ENCODE assay signal across 29 mouse cellular contexts in genomic region chr1:11792820-11793219, GRCm38 (mm10).
"Had no signal": no experiment of that assay in that cellular context is flagged by ENCODE, and none has a peak within 500 bp of the region (broad histone marks: within the 10 kb centered on the region; RNA-seq: fewer than 3 reads in every experiment).

No protein-coding gene starts in this region.

- DNase-seq: cerebellum, adult 2 months; cerebellum, adult 8-10 months; cerebellum, adult 9-10 months; cerebellum, adult 9-11 months; cerebellum, postnatal 10 days; cerebellum, postnatal 14 days; cerebellum, postnatal 25 days; cerebellum, postnatal 36 days; embryo, embryonic 11 days; forebrain, postnatal 0 days; gastrocnemius, adult 2 months; gastrocnemius, postnatal 10 days; gastrocnemius, postnatal 14 days; gastrocnemius, postnatal 25 days; gastrocnemius, postnatal 36 days; heart, adult 11 months; heart, adult 18-20 months; heart, adult 2 months had no signal

- H3K27me3 ChIP-seq: embryonic facial prominence, embryonic 12.5 days; embryonic facial prominence, embryonic 13.5 days; embryonic facial prominence, embryonic 15.5 days; forebrain, embryonic 12.5 days; forebrain, embryonic 13.5 days; forebrain, embryonic 15.5 days had no signal

- H3K4me2 ChIP-seq: embryonic facial prominence, embryonic 12.5 days; embryonic facial prominence, embryonic 13.5 days; embryonic facial prominence, embryonic 15.5 days; forebrain, embryonic 12.5 days; forebrain, embryonic 13.5 days; forebrain, embryonic 15.5 days had no signal

- H3K4me1 ChIP-seq: embryonic facial prominence, embryonic 10.5 days; embryonic facial prominence, embryonic 12.5 days; embryonic facial prominence, embryonic 13.5 days; forebrain, embryonic 10.5 days; forebrain, embryonic 12.5 days; forebrain, embryonic 13.5 days; forebrain, embryonic 15.5 days had no signal

- ATAC-seq: forebrain, embryonic 13.5 days; forebrain, embryonic 14.5 days; forebrain, embryonic 15.5 days; forebrain, embryonic 16.5 days; forebrain, postnatal 0 days had no signal

- H3K4me3 ChIP-seq: embryonic facial prominence, embryonic 10.5 days; embryonic facial prominence, embryonic 12.5 days; embryonic facial prominence, embryonic 13.5 days; embryonic facial prominence, embryonic 15.5 days; erythroblast, embryonic 14.5 days; forebrain, embryonic 10.5 days; forebrain, embryonic 12.5 days; forebrain, embryonic 13.5 days; forebrain, embryonic 15.5 days; gastrocnemius, adult 2 months; heart, adult 2 months had no signal

- H3K9ac ChIP-seq: embryonic facial prominence, embryonic 12.5 days; embryonic facial prominence, embryonic 13.5 days; embryonic facial prominence, embryonic 15.5 days; forebrain, embryonic 12.5 days; forebrain, embryonic 13.5 days; forebrain, embryonic 15.5 days; forebrain, postnatal 0 days had no signal

- H3K9me3 ChIP-seq: embryonic facial prominence, embryonic 10.5 days; embryonic facial prominence, embryonic 12.5 days; embryonic facial prominence, embryonic 13.5 days; embryonic facial prominence, embryonic 15.5 days; forebrain, embryonic 10.5 days; forebrain, embryonic 12.5 days; forebrain, embryonic 13.5 days; forebrain, embryonic 15.5 days had no signal

- H3K36me3 ChIP-seq: embryonic facial prominence, embryonic 10.5 days; embryonic facial prominence, embryonic 12.5 days; embryonic facial prominence, embryonic 13.5 days; embryonic facial prominence, embryonic 15.5 days; forebrain, embryonic 10.5 days; forebrain, embryonic 12.5 days; forebrain, embryonic 15.5 days had no signal

- H3K27ac ChIP-seq: embryonic facial prominence, embryonic 10.5 days; embryonic facial prominence, embryonic 12.5 days; embryonic facial prominence, embryonic 13.5 days; embryonic facial prominence, embryonic 15.5 days; forebrain, embryonic 10.5 days; forebrain, embryonic 12.5 days; forebrain, embryonic 13.5 days; forebrain, embryonic 15.5 days; gastrocnemius, adult 2 months; heart, adult 2 months had no signal
